Mouse (Mus musculus) CD4-positive naive resting alpha-beta T cell, adult 57 days (primary cell): Measurements from ENCODE around the gene Tmem236. TPM values are rescaled to one million over a fixed set of nuclear protein-coding genes. Genes with fewer than 3 reads are reported as not detected.

Experiments used
- total RNA-seq: library from RNA; stranded (reverse); gene quantifications from one replicate; pipeline ENCODE4 v1.2.4, GENCODE M21; 2023

Tmem236 gene
- not detected for total RNA-seq

GRCm38 (mm10) chr2:14174334-14174733 lies at the start of gene Tmem236:
Gene Tmem236, plus strand, starts transcription at chr2:14174523.

GRCm38 (mm10) chr2:14229149-14229548 lies 54.8 kb downstream of the Tmem236 start, which contains the start of gene Mrc1:
Gene Mrc1, plus strand, starts transcription at chr2:14229392.

Other genes with a start within 250 kb of the Tmem236 start
- not detected for gene Hacd1, start 118.4 kb upstream of the Tmem236 start, total RNA-seq
- 48.2 TPM for gene Stam, start 100.4 kb upstream of the Tmem236 start, total RNA-seq
- gene Mrc1, start 54.9 kb downstream of the Tmem236 start, total RNA-seq = 3.3 TPM
- gene Slc39a12, start 213.8 kb downstream of the Tmem236 start, total RNA-seq = not detected